Mouse (Mus musculus) intestine, embryonic 15.5 days (tissue): Measurements from ENCODE around the gene Rcor2. TPM values are rescaled to one million over a fixed set of nuclear protein-coding genes. Genes with fewer than 3 reads are reported as not detected.

Experiments
- ATAC-seq: fragments of 200-750 bp; cut with Nextera tagmentation; 2 replicates; pipeline ENCODE4 v1.8.0; 2017; ENCODE audit warnings: moderate TSS enrichment, moderate library complexity
- H3K27ac ChIP-seq: fragments of 300-500 bp; sonication (generic); 2 replicates; pipeline ENCODE4 v1.5.1; 2015; ENCODE audit warnings: mild to moderate bottlenecking, inconsistent platforms
- H3K27me3 ChIP-seq: fragments of 300-500 bp; sonication (generic); replicated peaks from 2 replicates; pipeline ENCODE4 v1.6.1; 2015; ENCODE audit warnings: inconsistent platforms
- H3K36me3 ChIP-seq: fragments of 300-500 bp; sonication (generic); 2 replicates; pipeline ENCODE4 v1.6.1; 2015; ENCODE audit warnings: inconsistent platforms
- H3K4me1 ChIP-seq: fragments of 300-500 bp; sonication (generic); replicated peaks from 2 replicates; pipeline ENCODE4 v1.6.1; 2015; ENCODE audit warnings: inconsistent platforms
- H3K4me2 ChIP-seq: fragments of 300-500 bp; sonication (generic); replicated peaks from 2 replicates; pipeline ENCODE4 v1.6.1; 2015; ENCODE audit warnings: mild to moderate bottlenecking, inconsistent platforms
- H3K4me3 ChIP-seq: fragments of 300-500 bp; sonication (generic); replicated peaks from 2 replicates; pipeline ENCODE4 v1.5.1; 2015; ENCODE audit warnings: inconsistent platforms
- H3K9ac ChIP-seq: fragments of 300-500 bp; sonication (generic); 2 replicates; pipeline ENCODE4 v1.6.1; 2015; ENCODE audit warnings: inconsistent platforms
- H3K9me3 ChIP-seq: fragments of 300-500 bp; sonication (generic); 2 replicates; pipeline ENCODE4 v1.6.1; 2016; ENCODE audit warnings: inconsistent platforms
- WGBS: fragments of 180-500 bp; shearing (Covaris S2); methylation state at CpG from one replicate; pipeline ENCODE4 v1.1.7; 2015; 5-methylcytosine and 5-hydroxymethylcytosine counted together
- polyA plus RNA-seq: library from polyadenylated mRNA; unstranded; fragments of >200 nt; fragmentation: Nextera tagmentation; extraction: Ambion mirVana; gene quantifications from 2 replicates; pipeline ENCODE4 v1.2.1, GENCODE M21; 2015

Gene Rcor2
- polyA plus RNA-seq, 1 experiment from 2014 or later = 12.8 TPM

DNA sequence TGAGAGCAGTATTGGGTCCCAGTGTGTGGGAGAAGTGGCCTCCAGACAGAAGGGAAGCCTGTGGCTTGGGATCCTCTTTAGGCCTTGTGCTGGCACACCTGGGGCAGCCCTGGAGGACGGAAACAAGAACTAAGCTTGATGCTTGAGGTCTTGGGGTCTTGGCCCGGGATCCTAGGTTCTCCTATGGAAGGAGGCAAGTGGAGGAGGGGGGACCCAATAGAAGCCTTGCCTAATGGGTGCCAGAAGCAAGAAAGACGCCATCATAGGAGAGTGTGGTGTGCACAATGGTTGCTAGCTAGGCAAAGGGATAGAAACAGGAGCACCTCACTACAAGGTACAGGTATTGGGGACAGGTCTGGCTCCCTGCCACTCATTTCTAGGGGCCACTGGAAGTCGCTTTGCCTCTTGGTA is 699 bp upstream of the Rcor2 start:
- 66% methylated on average over 4 of the region's 4 CpGs for WGBS
- H3K36me3 ChIP-seq = no peaks in the 10 kb centered on the region
- 0 out of 2 replicates have a peak overlapping the region, but pooled peaks have one; percentile 23 for H3K9ac ChIP-seq
- H3K27ac ChIP-seq = peak overlapping the region; percentile 95
- H3K4me2 ChIP-seq = peak overlapping the region; percentile 90; the same call in 1 of the 2 replicates
- H3K9me3 ChIP-seq = no peaks in the 10 kb centered on the region
- no peak for ATAC-seq
- H3K4me1 ChIP-seq = peaks cover 53% of the 10 kb centered on the region
- H3K4me3 ChIP-seq = no peak overlapping the region
- H3K27me3 ChIP-seq = no peaks in the 10 kb centered on the region

GRCm38 (mm10) chr19:7267781-7268721 is 926 bp downstream of the Rcor2 start:
- peak overlapping the region; percentile 76 for H3K4me3 ChIP-seq
- peak overlapping the region; percentile 95 for H3K27ac ChIP-seq
- peaks cover 53% of the 10 kb centered on the region for H3K4me1 ChIP-seq
- WGBS = under 1% methylated on average over 76 of the region's 97 CpGs
- ATAC-seq = peak; percentile 65
- peak overlapping the region; percentile 84 for H3K9ac ChIP-seq
- peak overlapping the region; percentile 90 for H3K4me2 ChIP-seq
- no peaks in the 10 kb centered on the region for H3K9me3 ChIP-seq
- H3K36me3 ChIP-seq = no peaks in the 10 kb centered on the region
- H3K27me3 ChIP-seq = no peaks in the 10 kb centered on the region

GRCm38 (mm10) chr19:7268722-7269090 is 1.6 kb downstream of the Rcor2 start:
- H3K27me3 ChIP-seq = no peaks in the 10 kb centered on the region
- peak; percentile 53 for ATAC-seq
- peak overlapping the region; percentile 84 for H3K9ac ChIP-seq
- peak overlapping the region; percentile 76 for H3K4me3 ChIP-seq
- WGBS = 0% methylated on average over 29 of the region's 30 CpGs
- peak overlapping the region; percentile 95 for H3K27ac ChIP-seq
- H3K9me3 ChIP-seq = no peaks in the 10 kb centered on the region
- peaks cover 3% of the 10 kb centered on the region; the same call in 1 of the 2 replicates for H3K36me3 ChIP-seq
- peaks cover 53% of the 10 kb centered on the region for H3K4me1 ChIP-seq
- H3K4me2 ChIP-seq = peak overlapping the region; percentile 90

DNA sequence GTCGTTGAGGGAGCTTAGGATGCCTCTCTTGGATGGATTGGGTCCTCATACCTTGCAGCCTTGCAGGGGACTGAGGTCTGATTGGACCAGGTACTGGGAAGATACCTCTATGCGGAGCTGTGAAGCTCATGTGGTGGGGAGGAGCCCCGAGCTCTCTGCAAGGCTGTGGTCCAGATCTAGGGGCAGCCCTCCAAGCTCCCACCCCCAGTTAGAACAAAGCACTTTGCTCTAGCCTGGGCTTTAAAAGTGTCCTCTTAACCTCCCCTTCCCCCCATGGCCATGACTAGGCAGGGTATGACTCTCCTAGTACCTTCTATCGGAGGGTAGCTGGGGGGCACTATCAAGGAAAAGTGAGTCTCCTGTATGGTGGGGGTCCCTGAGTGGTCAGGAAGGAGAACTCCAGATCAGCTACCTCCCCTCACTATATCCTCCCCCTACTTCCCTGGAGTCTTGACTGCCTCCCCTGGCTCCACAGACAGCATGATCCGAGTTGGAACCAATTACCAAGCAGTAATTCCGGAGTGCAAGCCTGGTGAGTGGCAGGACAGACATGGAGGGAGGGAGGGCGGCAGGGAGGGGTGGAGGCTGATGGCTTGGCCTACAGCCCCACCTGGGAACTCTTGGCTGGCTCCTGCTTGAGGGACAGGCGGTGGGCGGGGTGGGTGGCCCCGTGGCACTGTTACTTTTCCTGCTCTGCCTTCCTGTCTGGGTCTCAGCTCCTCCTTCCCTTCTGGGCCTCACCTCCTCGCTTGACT is 2.3 kb downstream of the Rcor2 start:
- peaks cover 53% of the 10 kb centered on the region for H3K4me1 ChIP-seq
- peak overlapping the region; percentile 90 for H3K4me2 ChIP-seq
- no peaks in the 10 kb centered on the region for H3K27me3 ChIP-seq
- ATAC-seq = no peak
- 16% methylated on average over 11 of the region's 11 CpGs for WGBS
- peaks cover 9% of the 10 kb centered on the region; the same call in 1 of the 2 replicates for H3K36me3 ChIP-seq
- no peaks in the 10 kb centered on the region for H3K9me3 ChIP-seq
- peak overlapping the region; percentile 76 for H3K4me3 ChIP-seq
- H3K9ac ChIP-seq = peak overlapping the region; percentile 84
- H3K27ac ChIP-seq = peak overlapping the region; percentile 95; the same call in 1 of the 2 replicates

DNA sequence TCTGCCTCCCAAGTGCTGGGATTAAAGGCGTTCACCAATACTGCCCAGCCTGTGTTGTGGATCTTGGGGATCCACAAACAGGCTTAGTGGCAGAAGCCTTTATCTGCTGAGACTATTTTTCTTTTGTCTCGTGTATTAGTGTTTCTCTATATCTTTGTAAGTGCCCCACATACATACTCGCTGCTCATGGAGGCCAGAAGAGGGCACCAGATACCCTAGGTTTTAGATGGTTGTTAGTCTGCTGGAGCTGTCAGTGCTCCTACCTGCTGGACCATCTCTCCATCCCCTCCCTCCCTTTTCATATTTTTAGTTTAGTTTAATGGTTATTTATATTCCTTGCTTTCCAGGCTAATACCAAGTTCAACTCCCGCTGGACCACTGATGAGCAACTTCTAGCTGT is 6.4 kb downstream of the Rcor2 start:
- ATAC-seq = no peak

GRCm38 (mm10) chr19:7274326-7274990 is 7.3 kb downstream of the Rcor2 start:
- no peak overlapping the region; the same call in 1 of the 2 replicates for H3K9ac ChIP-seq
- no peak for ATAC-seq
- 80% methylated on average over 13 of the region's 13 CpGs for WGBS
- no peak overlapping the region for H3K4me3 ChIP-seq
- H3K4me1 ChIP-seq = peaks cover 32% of the 10 kb centered on the region
- H3K9me3 ChIP-seq = no peaks in the 10 kb centered on the region
- H3K36me3 ChIP-seq = peaks cover 29% of the 10 kb centered on the region
- no peak overlapping the region for H3K27ac ChIP-seq
- no peaks in the 10 kb centered on the region for H3K27me3 ChIP-seq
- no peak overlapping the region for H3K4me2 ChIP-seq

More for the DNA sequence above, 6.4 kb downstream of the Rcor2 start:
- Histone ChIP-seq H3K4me3 (no peak overlapping the region), H3K27ac (no peak overlapping the region), H3K27me3 (no peaks in the 10 kb centered on the region), H3K9me3 (no peaks in the 10 kb centered on the region), H3K9ac (no peak overlapping the region), H3K4me2 (no peak overlapping the region), H3K36me3 (peaks cover 26% of the 10 kb centered on the region), H3K4me1 (peaks cover 36% of the 10 kb centered on the region)
- 93% methylated on average over 4 of the region's 4 CpGs for WGBS

GRCm38 (mm10) chr19:7275131-7275789 is 8.1 kb downstream of the Rcor2 start:
- H3K4me1 ChIP-seq = peaks cover 26% of the 10 kb centered on the region
- H3K27ac ChIP-seq = peak overlapping the region; percentile 44
- no peaks in the 10 kb centered on the region for H3K9me3 ChIP-seq
- WGBS = 50% methylated on average over 7 of the region's 7 CpGs
- no peak overlapping the region for H3K4me3 ChIP-seq
- no peak overlapping the region for H3K4me2 ChIP-seq
- ATAC-seq = no peak
- H3K27me3 ChIP-seq = no peaks in the 10 kb centered on the region
- H3K36me3 ChIP-seq = peaks cover 29% of the 10 kb centered on the region
- H3K9ac ChIP-seq = no peak overlapping the region

GRCm38 (mm10) chr19:7276053-7276659 is 9.0 kb downstream of the Rcor2 start:
- H3K27me3 ChIP-seq = no peaks in the 10 kb centered on the region
- peak overlapping the region; percentile 36; the same call in 1 of the 2 replicates for H3K27ac ChIP-seq
- H3K36me3 ChIP-seq = peaks cover 29% of the 10 kb centered on the region
- no peak overlapping the region for H3K4me2 ChIP-seq
- ATAC-seq = no peak
- 68% methylated on average over 7 of the region's 7 CpGs for WGBS
- H3K4me1 ChIP-seq = peaks cover 26% of the 10 kb centered on the region
- H3K4me3 ChIP-seq = no peak overlapping the region
- H3K9ac ChIP-seq = no peak overlapping the region
- no peaks in the 10 kb centered on the region for H3K9me3 ChIP-seq

GRCm38 (mm10) chr19:7276796-7277195 is 9.7 kb downstream of the Rcor2 start:
- H3K27ac ChIP-seq = no peak overlapping the region
- H3K4me3 ChIP-seq = no peak overlapping the region
- peaks cover 36% of the 10 kb centered on the region for H3K36me3 ChIP-seq
- WGBS = 72% methylated on average over 7 of the region's 7 CpGs
- H3K9ac ChIP-seq = no peak overlapping the region
- no peak for ATAC-seq
- peaks cover 26% of the 10 kb centered on the region for H3K4me1 ChIP-seq
- H3K4me2 ChIP-seq = no peak overlapping the region
- no peaks in the 10 kb centered on the region for H3K27me3 ChIP-seq
- no peaks in the 10 kb centered on the region for H3K9me3 ChIP-seq

DNA sequence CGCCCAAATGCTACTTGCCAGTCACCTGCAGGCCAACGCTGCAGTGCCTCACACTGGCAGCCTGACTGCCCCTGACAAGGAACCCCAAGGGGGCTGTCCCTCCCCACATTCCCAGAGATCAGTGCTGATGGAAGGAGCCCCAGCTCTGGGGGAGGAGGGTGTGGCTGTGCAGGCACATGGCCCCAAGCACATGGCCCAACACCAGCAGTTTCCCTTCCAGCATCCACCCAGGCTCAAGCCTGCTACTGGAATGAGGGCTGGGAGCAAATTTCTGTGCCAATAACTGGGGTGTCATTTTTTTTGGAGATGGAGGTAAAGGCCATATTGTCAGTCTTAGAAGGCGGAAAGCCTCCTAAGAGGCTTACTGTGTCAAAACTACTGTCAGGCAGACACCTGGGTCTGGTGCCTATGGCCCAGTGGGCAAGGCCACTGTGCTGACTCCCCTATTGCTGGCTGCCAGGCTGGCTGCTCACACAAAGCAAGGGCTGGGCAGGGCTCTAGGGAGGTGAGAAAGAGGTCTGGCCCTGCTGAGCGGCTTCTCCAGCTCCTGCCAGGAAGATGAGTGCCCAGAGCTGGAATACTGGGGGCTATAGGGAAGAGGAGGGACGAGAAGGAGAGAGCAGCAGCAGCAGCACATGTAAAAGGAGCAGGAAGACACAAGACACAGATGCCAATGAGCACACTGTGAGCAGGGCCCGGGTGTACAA is 11.2 kb downstream of the Rcor2 start:
- no peaks in the 10 kb centered on the region for H3K27me3 ChIP-seq
- H3K9me3 ChIP-seq = no peaks in the 10 kb centered on the region
- no peak overlapping the region for H3K4me3 ChIP-seq
- H3K27ac ChIP-seq = no peak overlapping the region
- H3K36me3 ChIP-seq = peaks cover 50% of the 10 kb centered on the region
- 81% methylated on average over 6 of the region's 6 CpGs for WGBS
- peaks cover 26% of the 10 kb centered on the region for H3K4me1 ChIP-seq
- ATAC-seq = no peak
- no peak overlapping the region for H3K4me2 ChIP-seq
- H3K9ac ChIP-seq = no peak overlapping the region

DNA sequence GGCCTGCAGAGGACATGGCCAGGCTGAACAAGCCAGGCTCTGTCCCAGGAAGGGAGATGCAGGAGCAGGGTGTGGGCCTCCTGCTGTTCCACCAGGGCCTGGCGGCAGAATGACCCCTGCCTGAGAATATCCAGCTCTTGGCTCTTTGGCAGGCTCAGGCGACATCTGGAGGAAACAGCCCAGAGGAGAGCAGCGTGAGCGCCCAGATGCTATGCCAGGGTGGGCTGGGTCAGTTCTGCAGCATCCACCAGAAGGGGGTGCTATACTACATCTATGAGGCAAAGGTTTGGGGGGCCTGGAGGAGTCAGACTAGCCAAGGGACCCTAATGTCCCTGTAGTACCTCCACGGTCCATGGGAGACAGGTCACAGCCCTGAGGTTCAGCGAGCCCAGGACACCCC is 12.0 kb downstream of the Rcor2 start:
- no peaks in the 10 kb centered on the region for H3K27me3 ChIP-seq
- H3K4me2 ChIP-seq = no peak overlapping the region
- peaks cover 51% of the 10 kb centered on the region for H3K36me3 ChIP-seq
- no peak overlapping the region for H3K4me3 ChIP-seq
- H3K9ac ChIP-seq = no peak overlapping the region
- peak; percentile 19; the same call in 1 of the 2 replicates for ATAC-seq
- peaks cover 26% of the 10 kb centered on the region for H3K4me1 ChIP-seq
- H3K27ac ChIP-seq = no peak overlapping the region
- 33% methylated on average over 6 of the region's 6 CpGs for WGBS
- H3K9me3 ChIP-seq = no peaks in the 10 kb centered on the region
